Mouse (Mus musculus) liver, adult 2 months (tissue): ENCODE results near the gene Agtrap. TPM values are rescaled to one million over a fixed set of nuclear protein-coding genes. Genes with fewer than 3 reads are reported as not detected.

Source experiments
- DNase-seq: peaks from one replicate; pipeline ENCODE4 v3.0.0-alpha.2; 2011; ENCODE audit warnings: low read depth, low spot score; ENCODE audit errors: extremely low read depth
- H3K27ac ChIP-seq: fragments of 200-500 bp; replicated peaks from 2 replicates; pipeline ENCODE4 v1.5.1; 2012; ENCODE audit warnings: low read depth, mild to moderate bottlenecking, control low read depth, inconsistent platforms, low read length; ENCODE audit not compliant: insufficient read depth
- H3K27me3 ChIP-seq: fragments of 200-500 bp; 2 replicates; pipeline ENCODE4 v1.6.1; 2012; ENCODE audit warnings: mild to moderate bottlenecking, moderate library complexity, low read length, inconsistent platforms; ENCODE audit not compliant: control insufficient read depth, insufficient read depth
- H3K36me3 ChIP-seq: fragments of 200-500 bp; 2 replicates; pipeline ENCODE4 v1.6.1; 2012; ENCODE audit warnings: low read length, inconsistent platforms; ENCODE audit not compliant: control insufficient read depth, insufficient read depth
- H3K4me1 ChIP-seq: fragments of 200-500 bp; 2 replicates; pipeline ENCODE4 v1.6.1; 2011; ENCODE audit warnings: low read length; ENCODE audit not compliant: control insufficient read depth, insufficient read depth
- H3K4me3 ChIP-seq: fragments of 200-500 bp; 2 replicates; pipeline ENCODE4 v1.5.1; 2011; ENCODE audit warnings: low read depth, mild to moderate bottlenecking, control low read depth, low read length, moderate library complexity; ENCODE audit not compliant: insufficient read depth
- H3K79me2 ChIP-seq: fragments of 200-500 bp; 2 replicates; pipeline ENCODE4 v1.6.1; 2012; ENCODE audit warnings: inconsistent platforms, mild to moderate bottlenecking, low read length, moderate library complexity; ENCODE audit not compliant: control insufficient read depth, insufficient read depth
- H3K9ac ChIP-seq: fragments of 200-500 bp; 2 replicates; pipeline ENCODE4 v1.6.1; 2012; ENCODE audit warnings: low read depth, mild to moderate bottlenecking, control low read depth, inconsistent platforms, low read length
- CTCF ChIP-seq: fragments of 200-500 bp; IDR thresholded peaks from 2 replicates; pipeline ENCODE4 v1.5.1; 2011; ENCODE audit warnings: low read depth, low read length, control low read depth
- POLR2A ChIP-seq: fragments of 200-500 bp; IDR thresholded peaks from 2 replicates; pipeline ENCODE4 v1.6.1; 2011; ENCODE audit warnings: low read length, control low read depth; ENCODE audit not compliant: insufficient read depth; ENCODE audit errors: extremely low read depth
- WGBS: fragments of 180-500 bp; shearing (Covaris S2); methylation state at CpG from one replicate; pipeline ENCODE4 v1.1.7; 2018; 5-methylcytosine and 5-hydroxymethylcytosine counted together
- polyA plus RNA-seq: library from polyadenylated mRNA; depleted of rRNA; stranded (reverse); fragments of >200 nt; gene quantifications from 2 replicates; pipeline ENCODE4 v1.2.3, GENCODE M21; 2012
- total RNA-seq: library from RNA; depleted of rRNA; stranded (reverse); fragments of >200 nt; gene quantifications from 2 replicates; pipeline ENCODE4 v1.2.3, GENCODE M21; 2014

Agtrap gene
- total and polyA plus RNA-seq, 2 experiments: 2.1 to 3.7 TPM

DNA sequence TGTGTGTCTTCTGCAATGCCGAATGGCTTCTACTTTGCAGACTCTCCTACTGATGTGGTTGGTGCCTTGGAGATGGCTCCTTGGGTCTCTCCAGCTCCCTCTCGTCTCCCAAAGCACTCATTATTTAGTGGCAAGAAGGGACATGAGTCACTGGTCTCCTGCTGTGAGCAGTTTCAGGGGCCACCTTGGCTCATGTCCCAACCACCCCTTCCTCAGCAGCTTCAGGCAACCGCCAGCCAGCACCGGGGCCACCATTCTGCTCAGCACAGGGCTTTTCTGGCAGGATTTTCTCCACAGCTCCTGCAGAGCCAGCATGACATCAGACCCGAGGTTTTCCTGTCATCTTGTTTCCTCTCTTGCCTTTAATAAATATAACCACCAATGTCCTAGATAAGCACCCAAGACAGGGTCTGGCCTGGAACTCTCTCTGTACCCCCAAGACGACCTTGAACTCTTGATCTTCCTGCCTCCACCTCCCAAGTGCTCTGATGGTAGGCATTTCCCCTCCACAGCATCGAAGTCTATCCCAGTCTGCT, 20.8 kb upstream of the Agtrap start:
- 51% methylated on average over 7 of the region's 7 CpGs for WGBS
- no peaks in the 10 kb centered on the region for H3K4me1 ChIP-seq
- DNase-seq: no peak
- H3K9ac ChIP-seq: no peak overlapping the region
- TF ChIP-seq POLR2A: no peak
- TF ChIP-seq CTCF: no peak
- H3K4me3 ChIP-seq: no peak overlapping the region
- no peaks in the 10 kb centered on the region for H3K27me3 ChIP-seq
- H3K79me2 ChIP-seq: no peaks in the 10 kb centered on the region
- no peak overlapping the region for H3K27ac ChIP-seq
- H3K36me3 ChIP-seq: no peaks in the 10 kb centered on the region

DNA sequence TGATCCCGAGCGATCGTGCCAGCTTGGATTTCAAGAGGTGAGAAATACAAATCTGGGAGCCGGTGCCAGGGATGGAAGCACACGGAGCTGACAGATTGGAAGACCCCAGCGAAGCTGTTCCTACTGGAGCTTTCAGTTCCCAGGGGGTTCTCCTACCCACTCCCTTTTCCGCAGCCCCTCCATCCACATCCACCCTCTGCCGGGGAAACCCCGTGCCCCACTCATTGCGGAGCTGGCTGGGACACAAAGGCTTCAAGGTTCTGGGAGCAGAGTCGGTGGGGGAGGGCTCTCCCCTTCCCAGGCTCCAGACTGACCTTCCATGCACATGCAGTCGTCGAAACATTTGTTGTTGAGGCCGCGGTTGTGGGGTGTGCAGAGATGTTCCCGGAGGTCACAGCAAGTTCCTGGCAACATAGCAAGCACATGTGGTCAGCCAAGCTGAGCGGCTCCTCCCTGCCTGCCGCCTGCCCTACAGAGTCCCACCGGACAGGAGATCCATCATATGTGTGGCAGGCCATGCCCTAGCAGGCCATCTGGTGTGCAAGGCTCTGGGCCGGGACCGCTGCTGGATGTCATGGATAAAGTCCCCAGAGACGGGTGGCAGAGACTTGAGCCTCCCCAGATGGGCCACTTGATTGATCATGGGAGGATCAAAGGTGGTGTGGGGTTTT, 19.9 kb upstream of the Agtrap start:
- no peak for DNase-seq
- WGBS: 66% methylated on average over 22 of the region's 22 CpGs
- Histone ChIP-seq H3K36me3 (no peaks in the 10 kb centered on the region), H3K4me3 (no peak overlapping the region), H3K4me1 (no peaks in the 10 kb centered on the region), H3K27ac (no peak overlapping the region), H3K79me2 (no peaks in the 10 kb centered on the region), H3K27me3 (no peaks in the 10 kb centered on the region), H3K9ac (no peak overlapping the region)
- TF ChIP-seq POLR2A (no peak), CTCF (no peak)

DNA sequence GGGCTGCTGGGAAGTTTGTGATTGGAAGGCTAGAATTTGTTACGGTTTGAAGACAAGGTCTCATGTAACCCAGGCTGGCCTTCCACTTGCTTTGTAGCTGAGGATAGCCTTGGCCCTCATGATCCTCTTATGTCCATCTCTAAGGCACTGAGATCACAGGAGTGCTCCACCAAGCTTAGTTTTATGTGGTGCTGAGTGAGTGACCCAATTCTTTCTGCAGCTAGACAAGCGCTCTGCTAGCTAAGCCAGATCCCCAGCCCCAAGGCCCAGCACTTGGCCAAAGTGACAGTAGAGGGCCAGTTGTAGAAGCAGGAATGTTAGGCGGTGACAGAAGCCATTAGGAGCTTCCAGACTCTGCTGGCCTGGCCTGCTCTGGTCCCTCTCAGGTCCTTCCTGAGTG, 16.3 kb upstream of the Agtrap start:
- no peak for TF ChIP-seq CTCF
- TF ChIP-seq POLR2A: no peak
- Histone ChIP-seq H3K4me1 (no peaks in the 10 kb centered on the region), H3K27ac (no peak overlapping the region), H3K36me3 (no peaks in the 10 kb centered on the region), H3K27me3 (peaks cover 3% of the 10 kb centered on the region; the same call in 1 of the 2 replicates), H3K79me2 (no peaks in the 10 kb centered on the region), H3K4me3 (no peak overlapping the region), H3K9ac (no peak overlapping the region)
- DNase-seq: no peak
- WGBS: 100% methylated on average over 3 of the region's 3 CpGs

DNA sequence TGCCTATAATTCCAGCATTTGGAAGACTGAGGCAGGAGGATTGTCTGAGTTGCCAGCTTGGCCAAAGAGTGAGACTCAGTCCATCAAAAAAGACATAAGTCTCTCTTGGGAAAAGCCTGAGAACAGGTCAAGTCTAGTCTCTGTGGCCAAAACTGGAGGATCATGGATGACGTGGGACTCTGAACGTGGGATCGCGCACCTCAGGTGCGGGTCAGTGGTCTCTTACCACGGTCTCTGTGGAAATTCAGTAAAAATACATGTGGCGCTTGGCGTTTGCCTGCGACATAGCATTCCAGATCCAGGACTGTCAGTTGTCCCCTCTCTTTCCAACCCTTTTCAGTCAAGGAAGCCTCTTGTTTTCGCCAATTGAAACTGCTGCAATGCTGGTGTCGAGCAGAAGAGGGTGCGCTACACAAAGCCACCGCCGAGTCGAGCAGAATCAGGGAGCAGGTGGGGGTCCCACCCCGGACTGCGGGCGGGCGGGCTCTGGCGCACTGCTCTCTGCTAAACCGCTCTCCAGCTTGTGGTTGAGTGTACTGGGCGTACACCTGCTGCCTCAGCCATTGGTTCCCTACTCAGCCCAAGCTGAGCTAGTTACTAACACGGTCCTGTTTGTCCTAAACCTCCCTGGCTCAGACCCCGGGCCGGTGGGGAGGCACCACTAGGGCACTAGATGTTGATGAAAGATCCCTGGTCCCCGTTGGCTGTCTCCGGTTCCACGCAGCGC, 14.1 kb upstream of the Agtrap start:
- Histone ChIP-seq H3K36me3 (no peaks in the 10 kb centered on the region), H3K79me2 (no peaks in the 10 kb centered on the region), H3K4me1 (no peaks in the 10 kb centered on the region), H3K4me3 (peak overlapping the region; percentile 53; the same call in 1 of the 2 replicates), H3K27me3 (peaks cover 3% of the 10 kb centered on the region; the same call in 1 of the 2 replicates), H3K27ac (no peak overlapping the region), H3K9ac (peak overlapping the region; percentile 38)
- no peak for DNase-seq
- TF ChIP-seq CTCF: peak; percentile 57
- no peak for TF ChIP-seq POLR2A
- WGBS: 19% methylated on average over 29 of the region's 29 CpGs

DNA sequence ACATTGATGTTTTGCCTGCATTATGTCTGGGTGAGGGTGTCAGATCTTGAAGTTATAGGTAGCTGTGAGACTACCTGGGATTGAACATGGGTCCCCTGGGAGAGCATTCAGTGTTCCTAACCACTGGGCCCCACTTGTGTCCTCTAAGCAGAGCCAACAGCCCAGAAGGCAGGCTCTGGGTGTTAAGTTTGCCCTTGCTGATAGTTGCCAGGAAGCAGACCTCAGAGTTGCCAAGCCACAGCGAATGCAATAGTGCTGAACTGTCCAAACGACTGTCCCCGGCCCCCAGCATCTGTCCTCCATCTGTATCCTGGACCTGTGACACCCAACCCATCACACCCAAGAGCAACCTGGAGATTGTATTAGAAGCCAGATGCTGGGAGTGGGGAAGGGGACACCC, 10.8 kb upstream of the Agtrap start:
- H3K9ac ChIP-seq: no peak overlapping the region
- no peak overlapping the region for H3K4me3 ChIP-seq
- TF ChIP-seq CTCF (no peak), POLR2A (no peak)
- DNase-seq: no peak
- 78% methylated on average over 3 of the region's 3 CpGs for WGBS
- no peaks in the 10 kb centered on the region for H3K79me2 ChIP-seq
- H3K27ac ChIP-seq: no peak overlapping the region
- peaks cover 3% of the 10 kb centered on the region; the same call in 1 of the 2 replicates for H3K27me3 ChIP-seq
- no peaks in the 10 kb centered on the region for H3K36me3 ChIP-seq
- no peaks in the 10 kb centered on the region for H3K4me1 ChIP-seq

- Histone ChIP-seq H3K36me3 (no peaks in the 10 kb centered on the region), H3K27ac (no peak overlapping the region), H3K27me3 (peaks cover 3% of the 10 kb centered on the region; the same call in 1 of the 2 replicates), H3K4me3 (no peak overlapping the region), H3K79me2 (no peaks in the 10 kb centered on the region), H3K9ac (no peak overlapping the region), H3K4me1 (no peaks in the 10 kb centered on the region)
- no peak for TF ChIP-seq CTCF
- TF ChIP-seq POLR2A: no peak
- 94% methylated on average over 2 of the region's 2 CpGs for WGBS
- DNase-seq: no peak
These were observed 10.1 kb upstream of the Agtrap start for GRCm38 (mm10) chr4:148097936-148098335.
